Mouse (Mus musculus) gastrocnemius, postnatal 4 days (tissue): ENCODE results near the gene Hist1h1b. TPM values are rescaled to one million over a fixed set of nuclear protein-coding genes. Genes with fewer than 3 reads are reported as not detected.
"Not testable (repeated sequence)": the region's sequence is repeated elsewhere in the genome, so short reads cannot be mapped to it uniquely, and the experiment has no call there.

Source experiments
- DNase-seq, 2 experiments: peaks; one replicate each; pipeline ENCODE4 v3.0.0; 2021 to 2022; ENCODE audit warnings: low spot score in 2 of 2, mixed read lengths in 2 of 2
- total RNA-seq, 2 experiments: library from RNA; stranded (reverse); gene quantifications; 2 replicates each; pipeline ENCODE4 v1.2.3; 2021

Hist1h1b gene
- total RNA-seq, 2 experiments from 2014 or later, result 246 to 294 TPM

GRCm38 (mm10) chr13:21782361-21783254, 2.2 kb upstream of the Hist1h1b start:
- DNase-seq, result not testable (repeated sequence)

- no peak for DNase-seq
Measured at GRCm38 (mm10) chr13:21781639-21782038, 1.2 kb upstream of the Hist1h1b start.

GRCm38 (mm10) chr13:21781021-21781555, 663 bp upstream of the Hist1h1b start:
- no peak for DNase-seq

GRCm38 (mm10) chr13:21778814-21779766, 1.3 kb downstream of the Hist1h1b start:
- DNase-seq, result peak in 1 of 2 experiments; percentile 60

GRCm38 (mm10) chr13:21755707-21756106, 24.7 kb downstream of the Hist1h1b start:
- DNase-seq, result no peak

- DNase-seq, result not testable (repeated sequence)
Measured at GRCm38 (mm10) chr13:21754294-21755001, 26.0 kb downstream of the Hist1h1b start.

GRCm38 (mm10) chr13:21753524-21754285, 26.7 kb downstream of the Hist1h1b start, which contains the start of the genes Hist1h2ak and Hist1h2bn:
Gene Hist1h2ak, minus strand, starts transcription at chr13:21753827.
Gene Hist1h2bn, plus strand, starts transcription at chr13:21754123.
- peak in 1 of 2 experiments; percentile 46 for DNase-seq

GRCm38 (mm10) chr13:21753051-21753523, 27.3 kb downstream of the Hist1h1b start:
- DNase-seq, result no peak

- DNase-seq, result no peak
Measured at GRCm38 (mm10) chr13:21752356-21752755, 28.1 kb downstream of the Hist1h1b start.

GRCm38 (mm10) chr13:21751827-21752226, 28.6 kb downstream of the Hist1h1b start:
- DNase-seq, result no peak

GRCm38 (mm10) chr13:21751417-21751816, 29.0 kb downstream of the Hist1h1b start:
- DNase-seq, result no peak

- DNase-seq, result peak; percentile 79 to 91
Measured at GRCm38 (mm10) chr13:21750159-21751017, 30.0 kb downstream of the Hist1h1b start, which contains the start of gene Hist1h4k. Gene Hist1h4k, minus strand, starts transcription at chr13:21750505.

GRCm38 (mm10) chr13:21749387-21750158, 30.9 kb downstream of the Hist1h1b start:
- DNase-seq, result no peak

- DNase-seq, result no peak
Measured at GRCm38 (mm10) chr13:21745006-21745405, 35.4 kb downstream of the Hist1h1b start.

GRCm38 (mm10) chr13:21734906-21735767, 45.3 kb downstream of the Hist1h1b start, which contains the start of gene Hist1h4j:
Gene Hist1h4j, plus strand, starts transcription at chr13:21735064.
- DNase-seq, result peak; percentile 31 to 71

- peak; percentile 59 to 77 for DNase-seq
Measured at GRCm38 (mm10) chr13:21734010-21734905, 46.2 kb downstream of the Hist1h1b start.
